Mouse (Mus musculus): ENCODE data around the gene Fam131c.

DNA sequence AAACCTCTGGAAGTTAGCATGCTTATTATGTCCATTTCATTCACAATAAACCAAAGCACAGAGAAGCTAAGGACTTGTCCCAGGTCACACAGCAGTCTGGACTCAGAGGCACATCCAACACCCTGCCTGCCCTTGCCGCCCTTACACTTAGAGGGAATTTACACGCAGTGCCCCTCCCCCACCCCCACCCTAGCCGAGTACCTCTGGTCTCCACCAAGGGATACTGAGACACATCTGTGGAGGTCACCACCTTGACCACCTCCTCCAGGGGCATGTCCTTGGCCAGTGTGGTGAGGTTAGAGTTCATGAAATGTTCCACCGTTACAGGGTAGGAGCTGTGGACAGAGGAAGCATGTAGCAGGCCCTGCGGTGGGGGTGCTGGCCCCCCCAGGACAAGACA lies 19.9 kb downstream of the Fam131c start:
- TF ChIP-seq CTCF (IDR thresholded peaks at IDR 0.05; ENCODE audit: control insufficient read depth, insufficient read depth, low read length): no peak
- TF ChIP-seq POLR2A (IDR thresholded peaks at IDR 0.05; ENCODE audit: borderline replicate concordance, control insufficient read depth, low read depth, low read length): no peak
